ENCODE assay signal across 8 mouse cellular contexts in the genomic region with DNA sequence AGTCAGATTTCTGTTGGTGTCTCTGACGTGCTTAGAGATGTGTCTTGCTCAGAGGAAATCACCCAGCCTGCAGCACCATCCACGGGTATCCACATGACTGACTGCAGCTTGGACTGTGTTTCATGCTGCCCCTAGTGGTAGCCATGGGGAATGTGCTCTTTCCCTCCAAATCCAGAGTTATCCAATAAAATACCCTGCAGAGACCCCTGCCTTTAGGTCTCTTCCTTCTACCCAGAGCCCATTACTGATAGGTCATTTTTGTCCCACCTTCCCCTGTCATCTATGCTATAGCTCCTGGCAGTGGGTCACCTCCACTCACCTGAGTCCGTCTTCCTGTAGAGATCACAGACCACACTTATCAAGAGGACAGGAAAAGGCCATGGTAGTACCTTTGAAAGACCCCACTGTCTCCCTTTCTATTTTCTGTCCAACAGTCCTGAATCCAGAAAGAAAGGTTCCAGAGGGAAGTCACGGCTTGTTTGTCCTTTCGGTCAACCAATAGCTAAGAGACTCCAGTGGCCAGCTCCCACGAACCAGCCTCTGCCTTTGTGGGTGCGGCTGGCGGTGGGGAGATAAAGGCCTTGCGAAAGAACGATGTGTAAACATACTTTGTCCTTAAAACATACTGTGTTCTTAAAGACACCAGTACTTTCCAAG. TPM values are rescaled to one million over a fixed set of nuclear protein-coding genes. Genes with fewer than 3 reads are reported as not detected.
A peak's percentile ranks its signal among the peaks of the same experiment; 100 is the strongest.
DNase-seq lines count a peak whose midpoint lies in the region; ATAC-seq and TF ChIP-seq lines count a peak whose summit lies in the region.

No protein-coding gene starts in this region.

- no peaks in the 10 kb centered on the region for H3K27me3 ChIP-seq in heart, embryonic 15.5 days

- WGBS in heart, embryonic 15.5 days: 40% methylated on average over 10 of the region's 10 CpGs

- peaks cover 22% of the 10 kb centered on the region for H3K36me3 ChIP-seq in ES-E14 (ENCODE audit: control insufficient read depth, insufficient read depth, low read length, poor library complexity, severe bottlenecking)
- H3K36me3 ChIP-seq in heart, embryonic 15.5 days: peaks cover 46% of the 10 kb centered on the region

- no peak overlapping the region for H3K27ac ChIP-seq in ES-E14 (ENCODE audit: insufficient read depth, low read depth, low read length, poor library complexity, severe bottlenecking)
- H3K27ac ChIP-seq in heart, embryonic 15.5 days: peak overlapping the region; percentile 56; the same call in 1 of the 2 replicates

- in situ Hi-C loops in ES-E14 (cut with MboI; ENCODE audit: low sequenced_read_pairs in 2 of 2, unreplicated experiment in 2 of 2): no loop called here

- peaks cover 0 to 2% of the 10 kb centered on the region in 2 experiments; a peak in 1 of 4 replicates for H3K4me1 ChIP-seq in ES-E14 (ENCODE audit: control insufficient read depth in 2 of 2, insufficient read depth in 2 of 2, low read length in 2 of 2, poor library complexity in 1 of 2)
- peaks cover 18% of the 10 kb centered on the region for H3K4me1 ChIP-seq in heart, embryonic 15.5 days (replicated peaks)

- H3K9ac ChIP-seq in ES-E14 (ENCODE audit: insufficient read depth, low read depth, low read length, poor library complexity, severe bottlenecking): no peak overlapping the region
- no peak overlapping the region for H3K9ac ChIP-seq in heart, embryonic 15.5 days

- ATAC-seq in heart, embryonic 15.5 days (replicated peaks; ENCODE audit: insufficient number of reproducible peaks, insufficient read depth, low FRiP score, low read depth): no peak

- peak; percentile 46 for DNase-seq in cerebellum, adult 11-12 months
- no peak for DNase-seq in cerebellum, adult 11 months
- peak; percentile 40 for DNase-seq in ES-E14 (ENCODE audit: low read depth, low spot score)
- peak; percentile 32 for DNase-seq in embryo, embryonic 11.5 days (ENCODE audit: low read depth, low spot score)
- peak; percentile 60 for DNase-seq in layer of hippocampus, adult 9-11 months
- peak; percentile 83 for DNase-seq in lung, postnatal 25 days (ENCODE audit: low spot score)
- DNase-seq in spleen, postnatal 4 days (ENCODE audit: low spot score in 2 of 2): peak; percentile 68 to 79

- H3K4me2 ChIP-seq in heart, embryonic 15.5 days: no peak overlapping the region

- H3K9me3 ChIP-seq in ES-E14 (ENCODE audit: control insufficient read depth, insufficient read depth, low read depth, low read length): no peaks in the 10 kb centered on the region
- H3K9me3 ChIP-seq in heart, embryonic 15.5 days (replicated peaks): no peaks in the 10 kb centered on the region

- no peak overlapping the region for H3K4me3 ChIP-seq in ES-E14 (ENCODE audit: insufficient read depth in 1 of 2, low read depth in 1 of 2, low read length in 2 of 2, poor library complexity in 1 of 2, severe bottlenecking in 1 of 2)
- H3K4me3 ChIP-seq in heart, embryonic 15.5 days: no peak overlapping the region

TF ChIP-seq in ES-E14, 5 proteins besides CTCF, POLR2A, EP300 and RAD21:
- TF ChIP-seq ZNF384 (IDR thresholded peaks at IDR 0.05; ENCODE audit: low read depth, low read length) (no peak), HCFC1 (IDR thresholded peaks at IDR 0.05; ENCODE audit: borderline replicate concordance, insufficient read depth, low read length) (no peak), CHD2 (IDR thresholded peaks at IDR 0.05; ENCODE audit: low read depth, low read length) (no peak), ZC3H11A (IDR thresholded peaks at IDR 0.05; ENCODE audit: borderline replicate concordance, low read depth, low read length) (0 out of 2 replicates have a peak, but pooled peaks have one; percentile 22), MAFK (IDR thresholded peaks at IDR 0.05; ENCODE audit: insufficient read depth, low read depth, low read length) (no peak)

RNA-seq across cellular contexts. Expression of gene Fads3, which starts 18.7 kb away (rescaled TPM):
- 4.0 and 7.2 TPM in 2 replicates for total RNA-seq in ES-E14 (2012; rRNA removed)
- 39.4 and 43.9 TPM in 2 replicates for polyA plus RNA-seq in heart, embryonic 15.5 days (2015; fragmentation: Nextera tagmentation; extraction: Ambion mirVana)

RNA-seq across cellular contexts. Expression of gene Fads2, which starts 41.5 kb away (rescaled TPM):
- 41.5 and 55.5 TPM in 2 replicates for total RNA-seq in ES-E14 (2012; rRNA removed)
- polyA plus RNA-seq in heart, embryonic 15.5 days (2015; fragmentation: Nextera tagmentation; extraction: Ambion mirVana): 29.3 and 48.4 TPM in 2 replicates

RNA-seq across cellular contexts. Expression of gene Rab3il1, which starts 58.6 kb away (rescaled TPM):
- 3.8 and 4.0 TPM in 2 replicates for total RNA-seq in ES-E14 (2012; rRNA removed)
- polyA plus RNA-seq in heart, embryonic 15.5 days (2015; fragmentation: Nextera tagmentation; extraction: Ambion mirVana): 21.8 and 30.0 TPM in 2 replicates

RNA-seq across cellular contexts. Expression of gene Best1, which starts 58.6 kb away (rescaled TPM):
- total RNA-seq in ES-E14 (2012; rRNA removed): 0.62 and 0.95 TPM in 2 replicates
- polyA plus RNA-seq in heart, embryonic 15.5 days (2015; fragmentation: Nextera tagmentation; extraction: Ambion mirVana): 0.19 and 0.25 TPM in 2 replicates
